Mouse (Mus musculus) hindbrain, embryonic 15.5 days (tissue): Measurements from ENCODE around the gene Cacna1c. TPM values are rescaled to one million over a fixed set of nuclear protein-coding genes. Genes with fewer than 3 reads are reported as not detected.

Experiments used
- ATAC-seq: fragments of 200-750 bp; cut with Nextera tagmentation; 2 replicates; pipeline ENCODE4 v1.8.0; 2017; ENCODE audit warnings: low read depth, moderate number of reproducible peaks, moderate TSS enrichment; ENCODE audit not compliant: low FRiP score
- H3K27ac ChIP-seq: fragments of 300-500 bp; sonication (generic); replicated peaks from 2 replicates; pipeline ENCODE4 v1.5.1; 2015; ENCODE audit warnings: mild to moderate bottlenecking, inconsistent platforms
- H3K27me3 ChIP-seq: fragments of 300-500 bp; sonication (generic); 2 replicates; pipeline ENCODE4 v1.6.1; 2015; ENCODE audit warnings: control low read depth, inconsistent platforms
- H3K36me3 ChIP-seq: fragments of 300-500 bp; sonication (generic); 2 replicates; pipeline ENCODE4 v1.6.1; 2015; ENCODE audit warnings: control low read depth, inconsistent platforms
- H3K4me1 ChIP-seq: fragments of 300-500 bp; sonication (generic); replicated peaks from 2 replicates; pipeline ENCODE4 v1.6.1; 2015; ENCODE audit warnings: control low read depth, inconsistent platforms
- H3K4me2 ChIP-seq: fragments of 300-500 bp; sonication (generic); 2 replicates; pipeline ENCODE4 v1.6.1; 2015; ENCODE audit warnings: moderate library complexity, mild to moderate bottlenecking, inconsistent platforms
- H3K4me3 ChIP-seq: fragments of 300-500 bp; sonication (generic); 2 replicates; pipeline ENCODE4 v1.5.1; 2015; ENCODE audit warnings: mild to moderate bottlenecking, inconsistent platforms
- H3K9ac ChIP-seq: fragments of 300-500 bp; sonication (generic); 2 replicates; pipeline ENCODE4 v1.6.1; 2015; ENCODE audit warnings: inconsistent platforms
- H3K9me3 ChIP-seq: fragments of 300-500 bp; sonication (generic); 2 replicates; pipeline ENCODE4 v1.6.1; 2016; ENCODE audit warnings: control low read depth, inconsistent platforms
- WGBS: fragments of 180-500 bp; shearing (Covaris S2); methylation state at CpG from one replicate; pipeline ENCODE4 v1.1.7; 2015; 5-methylcytosine and 5-hydroxymethylcytosine counted together
- polyA plus RNA-seq: library from polyadenylated mRNA; unstranded; fragments of >200 nt; fragmentation: Nextera tagmentation; extraction: Ambion mirVana; gene quantifications from 2 replicates; pipeline ENCODE4 v1.2.1, GENCODE M21; 2015

Gene Cacna1c
- polyA plus RNA-seq, 1 experiment from 2014 or later: 7.0 TPM

GRCm38 (mm10) chr6:118922328-118923211, 273.6 kb downstream of the Cacna1c start:
- Histone ChIP-seq H3K36me3 (no peaks in the 10 kb centered on the region), H3K27ac (no peak overlapping the region), H3K4me1 (peaks cover 14% of the 10 kb centered on the region; the same call in 1 of the 2 replicates), H3K4me3 (no peak overlapping the region), H3K9me3 (no peaks in the 10 kb centered on the region), H3K27me3 (no peaks in the 10 kb centered on the region), H3K4me2 (no peak overlapping the region), H3K9ac (no peak overlapping the region)
- 0 out of 2 replicates have a peak, but pooled peaks have one; percentile 55 for ATAC-seq
- WGBS: 26% methylated on average over 13 of the region's 13 CpGs

- ATAC-seq: no peak
- H3K9me3 ChIP-seq: no peaks in the 10 kb centered on the region
- 84% methylated on average over 4 of the region's 4 CpGs for WGBS
- no peak overlapping the region for H3K4me3 ChIP-seq
- H3K4me2 ChIP-seq: no peak overlapping the region
- H3K36me3 ChIP-seq: no peaks in the 10 kb centered on the region
- H3K27me3 ChIP-seq: no peaks in the 10 kb centered on the region
- no peak overlapping the region for H3K27ac ChIP-seq
- H3K4me1 ChIP-seq: no peaks in the 10 kb centered on the region
- no peak overlapping the region for H3K9ac ChIP-seq
Measured at GRCm38 (mm10) chr6:118908176-118908575, 288.0 kb downstream of the Cacna1c start.

GRCm38 (mm10) chr6:118907704-118908103, 288.5 kb downstream of the Cacna1c start:
- Histone ChIP-seq H3K4me2 (no peak overlapping the region), H3K27me3 (no peaks in the 10 kb centered on the region), H3K9ac (no peak overlapping the region), H3K4me1 (no peaks in the 10 kb centered on the region), H3K27ac (no peak overlapping the region), H3K4me3 (no peak overlapping the region), H3K9me3 (no peaks in the 10 kb centered on the region), H3K36me3 (no peaks in the 10 kb centered on the region)
- ATAC-seq: no peak
- WGBS: 83% methylated on average over 1 of the region's 1 CpGs

GRCm38 (mm10) chr6:118906878-118907277, 289.3 kb downstream of the Cacna1c start:
- Histone ChIP-seq H3K4me2 (no peak overlapping the region), H3K27ac (no peak overlapping the region), H3K27me3 (no peaks in the 10 kb centered on the region), H3K36me3 (no peaks in the 10 kb centered on the region), H3K4me3 (no peak overlapping the region), H3K4me1 (no peaks in the 10 kb centered on the region), H3K9ac (no peak overlapping the region), H3K9me3 (no peaks in the 10 kb centered on the region)
- WGBS: 92% methylated on average over 5 of the region's 5 CpGs
- ATAC-seq: no peak

- no peak for ATAC-seq
- H3K4me1 ChIP-seq: 0 out of 2 replicates have a peak, but pooled peaks cover 9% of the 10 kb centered on the region
- 75% methylated on average over 8 of the region's 8 CpGs for WGBS
- no peaks in the 10 kb centered on the region for H3K27me3 ChIP-seq
- no peaks in the 10 kb centered on the region for H3K36me3 ChIP-seq
- no peak overlapping the region for H3K9ac ChIP-seq
- H3K9me3 ChIP-seq: no peaks in the 10 kb centered on the region
- no peak overlapping the region for H3K4me2 ChIP-seq
- no peak overlapping the region for H3K27ac ChIP-seq
- H3K4me3 ChIP-seq: no peak overlapping the region
Measured at GRCm38 (mm10) chr6:118899688-118900087, 296.5 kb downstream of the Cacna1c start.

GRCm38 (mm10) chr6:118897101-118897500, 299.1 kb downstream of the Cacna1c start:
- Histone ChIP-seq H3K9ac (no peak overlapping the region), H3K27me3 (no peaks in the 10 kb centered on the region), H3K27ac (no peak overlapping the region), H3K4me2 (no peak overlapping the region), H3K4me3 (no peak overlapping the region), H3K36me3 (no peaks in the 10 kb centered on the region), H3K4me1 (peaks cover 13% of the 10 kb centered on the region; the same call in 1 of the 2 replicates), H3K9me3 (no peaks in the 10 kb centered on the region)
- WGBS: 56% methylated on average over 5 of the region's 5 CpGs
- no peak for ATAC-seq

- H3K4me3 ChIP-seq: no peak overlapping the region
- WGBS: 92% methylated on average over 6 of the region's 6 CpGs
- no peak overlapping the region for H3K4me2 ChIP-seq
- H3K9ac ChIP-seq: no peak overlapping the region
- H3K9me3 ChIP-seq: no peaks in the 10 kb centered on the region
- no peaks in the 10 kb centered on the region for H3K27me3 ChIP-seq
- ATAC-seq: no peak
- peaks cover 13% of the 10 kb centered on the region; the same call in 1 of the 2 replicates for H3K4me1 ChIP-seq
- H3K27ac ChIP-seq: no peak overlapping the region
- no peaks in the 10 kb centered on the region for H3K36me3 ChIP-seq
Measured at GRCm38 (mm10) chr6:118894043-118894442, 302.2 kb downstream of the Cacna1c start.

GRCm38 (mm10) chr6:118889441-118889840, 306.8 kb downstream of the Cacna1c start:
- H3K27me3 ChIP-seq: no peaks in the 10 kb centered on the region
- H3K27ac ChIP-seq: no peak overlapping the region
- no peak for ATAC-seq
- no peak overlapping the region for H3K9ac ChIP-seq
- WGBS: 82% methylated on average over 4 of the region's 4 CpGs
- H3K4me2 ChIP-seq: no peak overlapping the region
- H3K4me1 ChIP-seq: peaks cover 17% of the 10 kb centered on the region
- H3K9me3 ChIP-seq: no peaks in the 10 kb centered on the region
- no peak overlapping the region for H3K4me3 ChIP-seq
- H3K36me3 ChIP-seq: no peaks in the 10 kb centered on the region

GRCm38 (mm10) chr6:118887032-118887431, 309.2 kb downstream of the Cacna1c start:
- ATAC-seq: no peak
- H3K4me3 ChIP-seq: no peak overlapping the region
- no peak overlapping the region for H3K9ac ChIP-seq
- WGBS: 78% methylated on average over 8 of the region's 8 CpGs
- H3K4me2 ChIP-seq: no peak overlapping the region
- no peaks in the 10 kb centered on the region for H3K9me3 ChIP-seq
- no peaks in the 10 kb centered on the region for H3K27me3 ChIP-seq
- H3K27ac ChIP-seq: no peak overlapping the region
- H3K4me1 ChIP-seq: peaks cover 20% of the 10 kb centered on the region
- no peaks in the 10 kb centered on the region for H3K36me3 ChIP-seq

GRCm38 (mm10) chr6:118884961-118885360, 311.3 kb downstream of the Cacna1c start:
- Histone ChIP-seq H3K4me3 (no peak overlapping the region), H3K4me1 (peaks cover 20% of the 10 kb centered on the region), H3K4me2 (no peak overlapping the region), H3K36me3 (no peaks in the 10 kb centered on the region), H3K27me3 (no peaks in the 10 kb centered on the region), H3K27ac (no peak overlapping the region), H3K9ac (no peak overlapping the region), H3K9me3 (no peaks in the 10 kb centered on the region)
- ATAC-seq: no peak
- WGBS: 72% methylated on average over 1 of the region's 1 CpGs

GRCm38 (mm10) chr6:118884073-118884551, 312.1 kb downstream of the Cacna1c start:
- 67% methylated on average over 8 of the region's 8 CpGs for WGBS
- no peak overlapping the region for H3K4me2 ChIP-seq
- H3K9ac ChIP-seq: no peak overlapping the region
- no peak overlapping the region for H3K4me3 ChIP-seq
- ATAC-seq: no peak
- H3K9me3 ChIP-seq: no peaks in the 10 kb centered on the region
- H3K27me3 ChIP-seq: no peaks in the 10 kb centered on the region
- H3K4me1 ChIP-seq: peaks cover 20% of the 10 kb centered on the region
- H3K36me3 ChIP-seq: no peaks in the 10 kb centered on the region
- H3K27ac ChIP-seq: no peak overlapping the region

GRCm38 (mm10) chr6:118876204-118876603, 320.0 kb downstream of the Cacna1c start:
- Histone ChIP-seq H3K9me3 (no peaks in the 10 kb centered on the region), H3K4me1 (no peaks in the 10 kb centered on the region), H3K4me3 (no peak overlapping the region), H3K27me3 (no peaks in the 10 kb centered on the region), H3K36me3 (no peaks in the 10 kb centered on the region), H3K9ac (no peak overlapping the region), H3K27ac (no peak overlapping the region), H3K4me2 (no peak overlapping the region)
- no peak for ATAC-seq
- 68% methylated on average over 2 of the region's 2 CpGs for WGBS
